Comparison of ENCODE assay signal across 8 mouse cellular contexts in the genomic region with DNA sequence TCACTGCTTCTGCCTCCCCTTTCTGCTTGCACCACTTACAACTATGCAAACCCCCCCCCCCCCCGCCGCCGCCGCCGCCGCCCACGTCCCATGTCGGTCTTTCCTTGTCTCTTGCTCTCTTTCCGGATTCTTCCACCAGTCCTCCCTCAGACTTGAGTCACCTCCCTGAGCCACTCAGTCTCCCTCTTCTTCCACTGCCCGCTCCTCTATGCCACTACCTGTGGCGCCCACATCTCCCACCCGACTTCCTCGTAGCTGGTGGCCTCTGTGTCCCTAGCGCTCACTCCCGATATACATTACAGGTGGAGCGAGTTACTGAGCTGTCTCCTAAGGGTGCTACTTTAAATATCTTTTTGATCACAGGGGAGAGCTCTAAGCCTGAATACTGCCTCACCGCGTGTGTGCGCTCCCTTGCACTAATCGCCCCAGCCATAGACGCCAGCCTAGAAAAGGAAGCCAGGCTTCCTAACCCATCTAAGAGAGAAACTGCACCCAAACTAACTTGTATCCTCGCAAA. TPM values are rescaled to one million over a fixed set of nuclear protein-coding genes. Genes with fewer than 3 reads are reported as not detected.
DNase-seq lines count a peak whose midpoint lies in the region; ATAC-seq and TF ChIP-seq lines count a peak whose summit lies in the region.

No protein-coding gene starts in this region.

- no peak for ATAC-seq in heart, embryonic 15.5 days (replicated peaks; ENCODE audit: insufficient number of reproducible peaks, insufficient read depth, low FRiP score, low read depth)
- no peak for ATAC-seq in midbrain, embryonic 11.5 days (ENCODE audit: low FRiP score)

- peak overlapping the region; percentile 34 for H3K4me3 ChIP-seq in heart, embryonic 15.5 days
- H3K4me3 ChIP-seq in midbrain, embryonic 11.5 days (ENCODE audit: low read depth, low read length): no peak overlapping the region
- H3K4me3 ChIP-seq in cerebellum, adult 2 months (replicated peaks; ENCODE audit: insufficient read depth, low read depth, low read length): no peak overlapping the region

- H3K36me3 ChIP-seq in heart, embryonic 15.5 days: no peaks in the 10 kb centered on the region
- no peaks in the 10 kb centered on the region for H3K36me3 ChIP-seq in midbrain, embryonic 11.5 days (ENCODE audit: control insufficient read depth, insufficient read depth, low read length)

- 3% methylated on average over 22 of the region's 22 CpGs for WGBS in heart, embryonic 15.5 days
- under 1% methylated on average over 20 of the region's 22 CpGs for WGBS in midbrain, embryonic 11.5 days
- 12% methylated on average over 19 of the region's 22 CpGs for WGBS in cerebellum, adult 2 months

- H3K27ac ChIP-seq in heart, embryonic 15.5 days: no peak overlapping the region
- no peak overlapping the region for H3K27ac ChIP-seq in midbrain, embryonic 11.5 days (ENCODE audit: low read depth, low read length)
- H3K27ac ChIP-seq in cerebellum, adult 2 months (ENCODE audit: insufficient read depth, low read length): no peak overlapping the region

- peak; percentile 7 to 16 for DNase-seq in layer of hippocampus, postnatal 14 days (ENCODE audit: low spot score in 2 of 2)
- DNase-seq in layer of hippocampus, adult 11-12 months (ENCODE audit: low spot score): no peak
- DNase-seq in brain, adult 2 months (ENCODE audit: low read depth, low spot score): peak; percentile 42
- DNase-seq in midbrain, embryonic 11.5 days (ENCODE audit: low spot score, missing footprints): peak; percentile 92
- DNase-seq in cerebellum, adult 2 months: no peak
- no peak for DNase-seq in right cerebral cortex, postnatal 36 days (ENCODE audit: low spot score in 2 of 2)
- no peak for DNase-seq in gastrocnemius, postnatal 25 days

- H3K4me2 ChIP-seq in heart, embryonic 15.5 days: peak overlapping the region; percentile 55
- H3K4me2 ChIP-seq in midbrain, embryonic 11.5 days: peak overlapping the region; percentile 15

- peaks cover 37% of the 10 kb centered on the region for H3K4me1 ChIP-seq in heart, embryonic 15.5 days (replicated peaks)
- peaks cover 19% of the 10 kb centered on the region for H3K4me1 ChIP-seq in midbrain, embryonic 11.5 days (ENCODE audit: control insufficient read depth, insufficient read depth, low read length)
- no peaks in the 10 kb centered on the region; the same call in 1 of the 2 replicates for H3K4me1 ChIP-seq in cerebellum, adult 2 months (ENCODE audit: control insufficient read depth, insufficient read depth, low read length)

- no peaks in the 10 kb centered on the region for H3K9me3 ChIP-seq in heart, embryonic 15.5 days (replicated peaks)
- H3K9me3 ChIP-seq in midbrain, embryonic 11.5 days (ENCODE audit: control insufficient read depth, low read length): no peaks in the 10 kb centered on the region

- TF ChIP-seq CTCF in cerebellum, adult 2 months (IDR thresholded peaks at IDR 0.05; ENCODE audit: borderline replicate concordance, insufficient read depth, low read depth, low read length): no peak

- H3K9ac ChIP-seq in heart, embryonic 15.5 days: no peak overlapping the region
- H3K9ac ChIP-seq in midbrain, embryonic 11.5 days (ENCODE audit: low read length): no peak overlapping the region

- H3K27me3 ChIP-seq in heart, embryonic 15.5 days: peaks cover 60% of the 10 kb centered on the region
- peaks cover 62% of the 10 kb centered on the region for H3K27me3 ChIP-seq in midbrain, embryonic 11.5 days (ENCODE audit: control insufficient read depth, insufficient read depth, low read length)
- H3K27me3 ChIP-seq in cerebellum, adult 2 months (ENCODE audit: control insufficient read depth, insufficient read depth, low read length): peaks cover 8% of the 10 kb centered on the region; the same call in 1 of the 2 replicates

- TF ChIP-seq POLR2A in cerebellum, adult 2 months (IDR thresholded peaks at IDR 0.05; ENCODE audit: borderline replicate concordance, insufficient read depth, low read length): no peak

RNA-seq across cellular contexts. Expression of a gene that starts 38.8 kb away (rescaled TPM):
- total RNA-seq in layer of hippocampus, postnatal 14 days (2021): 10 to 100 TPM; 13.1 to 13.7 TPM
- polyA plus RNA-seq in heart, embryonic 15.5 days (2015; fragmentation: Nextera tagmentation; extraction: Ambion mirVana): 20.7 and 21.1 TPM in 2 replicates
- 27.0 and 33.6 TPM in 2 replicates for polyA plus RNA-seq in midbrain, embryonic 11.5 days (2014; fragmentation: Nextera tagmentation; extraction: Ambion mirVana)
- polyA plus RNA-seq in cerebellum, adult 2 months (2012; rRNA removed): 7.8 and 8.2 TPM in 2 replicates
- total RNA-seq in gastrocnemius, postnatal 25 days (2021): 1 to 10 TPM; 6.5 TPM

Comparison
In these comparisons a context has a peak if more than half of its experiments do, and no peak if none do; other contexts are left out.
1. DNase-seq: peak in layer of hippocampus, postnatal 14 days (2 of 2), brain, adult 2 months (single experiment) and midbrain, embryonic 11.5 days (single experiment); none in layer of hippocampus, adult 11-12 months (single experiment), cerebellum, adult 2 months (0 of 2), right cerebral cortex, postnatal 36 days (0 of 2) and gastrocnemius, postnatal 25 days (single experiment).